Mouse (Mus musculus) spleen, adult 2 months (tissue): ENCODE measurements around the gene Dcst1. TPM values are rescaled to one million over a fixed set of nuclear protein-coding genes. Genes with fewer than 3 reads are reported as not detected.

Source experiments
- DNase-seq, 2 experiments: peaks; one replicate each; pipeline versions ENCODE4 v3.0.0 to v3.0.0-alpha.2; 2012 to 2021; ENCODE audit warnings: low spot score in 2 of 2, low read depth in 1 of 2
- H3K27ac ChIP-seq: fragments of 200-500 bp; 2 replicates; pipeline ENCODE4 v1.5.1; 2012; ENCODE audit warnings: low read length, inconsistent platforms; ENCODE audit not compliant: insufficient read depth
- H3K27me3 ChIP-seq: fragments of 200-500 bp; 2 replicates; pipeline ENCODE4 v1.6.1; 2012; ENCODE audit warnings: mild to moderate bottlenecking, moderate library complexity, low read length, inconsistent platforms; ENCODE audit not compliant: control insufficient read depth, insufficient read depth
- H3K36me3 ChIP-seq: fragments of 200-500 bp; 2 replicates; pipeline ENCODE4 v1.6.1; 2012; ENCODE audit warnings: mild to moderate bottlenecking, low read length, inconsistent platforms; ENCODE audit not compliant: control insufficient read depth, insufficient read depth
- H3K4me1 ChIP-seq: fragments of 200-500 bp; 2 replicates; pipeline ENCODE4 v1.6.1; 2011; ENCODE audit warnings: inconsistent platforms; ENCODE audit not compliant: control insufficient read depth, insufficient read depth, insufficient read length
- H3K4me3 ChIP-seq: fragments of 200-500 bp; 2 replicates; pipeline ENCODE4 v1.5.1; 2011; ENCODE audit warnings: mild to moderate bottlenecking, inconsistent platforms; ENCODE audit not compliant: insufficient read depth, insufficient read length; ENCODE audit errors: extremely low read depth
- CTCF ChIP-seq: fragments of 200-500 bp; IDR thresholded peaks from 2 replicates; pipeline ENCODE4 v1.5.1; 2011; ENCODE audit warnings: mild to moderate bottlenecking, inconsistent platforms; ENCODE audit not compliant: insufficient read depth, insufficient read length, insufficient replicate concordance; ENCODE audit errors: extremely low read depth
- POLR2A ChIP-seq: fragments of 200-500 bp; IDR thresholded peaks from 2 replicates; pipeline ENCODE4 v1.6.1; 2011; ENCODE audit warnings: low read depth, low read length, inconsistent platforms
- WGBS: fragments of 180-500 bp; shearing (Covaris S2); methylation state at CpG from one replicate; pipeline ENCODE4 v1.1.7; 2018; 5-methylcytosine and 5-hydroxymethylcytosine counted together
- polyA plus RNA-seq: library from polyadenylated mRNA; depleted of rRNA; stranded (reverse); fragments of >200 nt; gene quantifications from 2 replicates; pipeline ENCODE4 v1.2.3, GENCODE M21; 2012

Dcst1 gene
- polyA plus RNA-seq, 1 experiment = 0.29 TPM

DNA sequence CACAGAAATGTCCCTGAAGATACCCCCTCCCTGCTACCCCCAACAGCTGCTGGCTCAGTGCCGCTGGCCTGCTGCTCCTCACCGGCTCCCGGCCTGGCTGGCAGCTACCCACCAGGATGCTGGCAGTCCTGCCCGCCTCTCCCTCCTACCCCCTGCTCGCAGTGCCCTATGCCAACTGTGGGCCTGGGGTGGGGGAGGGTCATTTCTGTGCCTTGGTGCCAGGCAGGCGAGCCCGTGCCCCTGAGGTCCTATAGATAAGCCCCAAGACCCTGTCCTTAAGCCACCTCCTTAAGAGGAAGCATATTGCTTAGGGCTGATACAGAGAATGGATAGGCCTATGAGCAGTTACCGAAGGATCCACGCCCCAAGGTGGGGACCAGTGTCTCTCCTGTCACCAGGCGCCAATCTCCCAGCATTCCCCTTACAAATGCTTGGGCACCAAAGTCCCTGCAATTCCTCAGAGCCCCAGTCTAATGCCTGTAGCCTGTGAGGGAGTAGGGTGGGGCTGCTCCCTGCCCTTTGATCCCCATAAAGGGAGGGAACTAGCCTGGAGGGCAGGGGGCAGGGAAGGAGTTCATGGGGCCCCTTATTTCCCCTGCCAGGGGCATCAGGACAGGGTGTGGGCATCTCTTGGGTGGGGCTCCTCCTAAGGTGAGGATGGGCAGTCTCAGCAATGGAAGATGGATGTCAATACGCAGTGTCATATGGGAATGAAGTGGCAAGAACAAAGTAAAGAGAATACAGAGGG lies 23.3 kb upstream of the Dcst1 start:
- Histone ChIP-seq H3K27ac (peak overlapping the region; percentile 84), H3K36me3 (no peaks in the 10 kb centered on the region), H3K4me3 (peak overlapping the region; percentile 49; the same call in 1 of the 2 replicates), H3K27me3 (no peaks in the 10 kb centered on the region), H3K4me1 (peaks cover 50% of the 10 kb centered on the region)
- TF ChIP-seq POLR2A (no peak), CTCF (no peak)
- 72% methylated on average over 11 of the region's 11 CpGs for WGBS
- DNase-seq = no peak

DNA sequence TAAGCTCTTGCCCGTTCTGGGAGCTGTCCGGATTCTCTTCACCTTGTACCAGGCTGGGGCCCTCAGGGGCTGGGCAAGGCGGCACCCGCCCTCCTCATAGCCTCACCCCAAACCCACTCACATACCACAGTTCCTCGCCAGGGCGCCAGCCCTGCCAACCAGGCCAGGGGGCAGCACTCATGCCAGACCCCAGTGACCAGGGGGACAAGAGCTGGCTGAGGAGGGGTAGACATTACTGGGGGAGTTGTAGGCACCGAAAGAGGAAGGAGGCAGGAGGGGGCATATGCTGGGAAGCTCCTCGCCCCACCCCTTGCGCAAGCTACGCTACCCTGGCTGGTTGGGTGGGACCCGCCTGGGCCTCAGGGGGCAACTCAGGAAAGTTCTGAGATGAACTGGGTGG lies 22.6 kb upstream of the Dcst1 start:
- H3K4me3 ChIP-seq = peak overlapping the region; percentile 49; the same call in 1 of the 2 replicates
- TF ChIP-seq CTCF (no peak), POLR2A (no peak)

DNA sequence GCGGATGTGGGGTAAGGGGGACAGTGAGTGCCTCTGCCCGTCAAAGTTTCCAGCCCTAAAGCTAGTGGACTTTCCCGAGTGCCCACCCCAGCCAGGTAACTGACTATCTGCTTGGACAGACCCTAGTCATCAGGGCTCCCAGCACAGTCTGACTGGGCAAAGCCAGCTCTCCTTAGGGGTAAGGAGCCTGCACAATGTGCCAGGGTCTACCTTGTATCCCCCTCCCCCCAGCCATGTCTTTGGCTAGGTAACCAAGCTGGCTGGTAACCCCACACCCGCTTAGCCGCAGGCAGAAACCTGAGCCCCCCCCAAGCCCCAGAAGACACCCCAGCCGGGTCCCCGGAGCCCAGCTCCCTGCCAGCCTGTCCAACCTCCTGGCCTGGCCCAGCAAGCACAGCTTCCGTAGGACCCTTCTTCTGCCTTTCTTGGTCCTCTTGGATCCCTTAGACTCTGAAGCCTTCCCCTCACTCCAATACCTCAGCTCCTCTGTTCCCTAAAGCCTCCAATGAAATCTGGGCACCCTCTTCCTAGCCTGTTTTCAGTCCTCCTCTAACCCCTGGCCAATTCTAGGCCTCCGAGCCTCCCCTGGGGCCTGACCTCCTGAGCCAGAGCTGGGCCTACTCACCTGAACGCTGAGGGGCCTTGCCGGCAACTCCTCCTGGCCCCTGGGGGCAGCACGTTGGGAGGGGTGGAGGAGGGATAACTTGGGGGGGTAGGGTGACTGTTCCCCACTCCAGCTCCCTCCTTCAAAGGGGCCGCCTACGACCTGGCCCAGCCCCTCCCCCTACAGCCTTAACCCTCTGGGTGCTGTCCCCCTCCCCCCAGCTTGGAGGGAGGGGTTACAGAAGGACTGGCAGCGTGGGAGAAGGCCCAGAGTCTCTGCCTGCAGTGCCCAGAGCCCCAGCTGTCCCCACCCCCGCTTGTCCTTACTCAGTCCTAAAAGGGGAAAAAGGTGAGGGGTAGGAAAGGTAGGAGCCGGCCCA lies 21.7 kb upstream of the Dcst1 start:
- Histone ChIP-seq H3K27ac (peak overlapping the region; percentile 84), H3K4me1 (peaks cover 50% of the 10 kb centered on the region)

More for the DNA sequence above, 22.6 kb upstream of the Dcst1 start:
- 64% methylated on average over 11 of the region's 11 CpGs for WGBS
- Histone ChIP-seq H3K27ac (peak overlapping the region; percentile 84), H3K27me3 (no peaks in the 10 kb centered on the region), H3K36me3 (no peaks in the 10 kb centered on the region; the same call in 1 of the 2 replicates), H3K4me1 (peaks cover 50% of the 10 kb centered on the region)
- DNase-seq = no peak

DNA sequence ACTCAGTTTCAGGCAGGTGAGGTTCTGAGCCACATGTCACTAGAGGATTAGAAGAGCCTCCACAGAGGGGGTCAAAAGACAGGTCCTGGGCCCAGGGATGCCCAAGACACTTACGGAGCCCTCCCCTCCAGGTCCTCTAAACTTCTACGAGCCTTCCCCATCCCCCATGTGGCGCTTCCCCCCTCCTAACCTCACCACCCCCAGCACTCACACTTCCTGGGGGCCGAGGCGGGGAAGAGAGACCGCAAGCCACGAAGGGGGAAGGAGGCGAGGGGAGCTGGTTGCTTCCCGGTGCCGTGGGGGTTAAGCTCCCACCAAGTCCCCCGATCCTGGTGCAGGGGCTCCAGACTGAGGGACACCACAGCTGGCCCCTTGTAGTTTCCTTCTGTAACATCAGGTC lies 20.4 kb upstream of the Dcst1 start:
- H3K27me3 ChIP-seq = no peaks in the 10 kb centered on the region
- peak overlapping the region; percentile 69 for H3K27ac ChIP-seq
- peak overlapping the region; percentile 49; the same call in 1 of the 2 replicates for H3K4me3 ChIP-seq
- 11% methylated on average over 11 of the region's 11 CpGs for whole genome bisulfite sequencing
- peak in 1 of 2 experiments; percentile 48 for DNase-seq
- H3K4me1 ChIP-seq = peaks cover 42% of the 10 kb centered on the region
- TF ChIP-seq CTCF (no peak), POLR2A (no peak)
- peaks cover 10% of the 10 kb centered on the region for H3K36me3 ChIP-seq

More for the DNA sequence above, 21.7 kb upstream of the Dcst1 start:
- Histone ChIP-seq H3K36me3 (no peaks in the 10 kb centered on the region; the same call in 1 of the 2 replicates), H3K27me3 (no peaks in the 10 kb centered on the region), H3K4me3 (peak overlapping the region; percentile 49)
- no peak for TF ChIP-seq CTCF
- no peak for TF ChIP-seq POLR2A
- 77% methylated on average over 16 of the region's 17 CpGs for WGBS
- DNase-seq = peak in 1 of 2 experiments; percentile 35

DNA sequence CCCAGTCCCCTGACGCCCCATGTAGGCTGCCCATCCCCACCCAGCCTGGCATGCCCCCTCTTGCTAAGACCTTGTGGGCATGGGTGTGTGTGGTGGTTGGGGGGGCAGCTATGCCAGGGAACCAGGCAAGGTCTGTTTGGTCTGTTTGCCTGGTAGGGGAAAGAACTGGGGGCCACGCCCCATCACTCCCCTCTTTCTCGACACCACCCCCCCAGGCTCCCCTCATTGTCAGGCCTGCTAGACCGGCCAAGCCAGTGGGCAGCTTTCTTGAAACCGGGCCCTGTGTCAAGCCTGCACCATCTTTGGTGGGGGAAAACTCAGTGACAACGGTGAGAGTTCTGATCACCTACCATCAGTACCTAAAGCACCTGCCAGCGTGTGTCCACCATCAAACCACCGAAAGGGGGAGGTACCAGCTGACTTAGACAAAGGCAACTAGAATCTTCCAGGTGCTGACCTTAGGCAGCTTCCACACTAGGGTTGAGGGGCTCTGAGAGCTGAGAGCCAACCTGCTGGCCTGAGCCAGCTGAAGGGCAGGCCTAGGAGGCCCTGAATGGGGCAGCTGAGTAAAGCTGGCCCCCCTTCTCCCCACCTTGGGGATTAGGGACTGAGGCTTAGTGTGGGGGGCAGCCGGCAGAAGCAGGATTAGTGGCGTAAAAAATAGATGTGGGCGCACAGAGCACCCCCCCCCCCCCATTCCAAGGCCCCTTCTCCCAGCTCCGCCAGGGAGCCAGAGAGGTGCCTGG lies 19.5 kb upstream of the Dcst1 start:
- no peak for TF ChIP-seq CTCF
- TF ChIP-seq POLR2A = no peak
- H3K27me3 ChIP-seq = no peaks in the 10 kb centered on the region
- no peak for DNase-seq
- H3K4me1 ChIP-seq = peaks cover 40% of the 10 kb centered on the region
- H3K4me3 ChIP-seq = peak overlapping the region; percentile 49; the same call in 1 of the 2 replicates
- WGBS = 69% methylated on average over 12 of the region's 12 CpGs
- peaks cover 15% of the 10 kb centered on the region for H3K36me3 ChIP-seq
- H3K27ac ChIP-seq = peak overlapping the region; percentile 69; the same call in 1 of the 2 replicates

DNA sequence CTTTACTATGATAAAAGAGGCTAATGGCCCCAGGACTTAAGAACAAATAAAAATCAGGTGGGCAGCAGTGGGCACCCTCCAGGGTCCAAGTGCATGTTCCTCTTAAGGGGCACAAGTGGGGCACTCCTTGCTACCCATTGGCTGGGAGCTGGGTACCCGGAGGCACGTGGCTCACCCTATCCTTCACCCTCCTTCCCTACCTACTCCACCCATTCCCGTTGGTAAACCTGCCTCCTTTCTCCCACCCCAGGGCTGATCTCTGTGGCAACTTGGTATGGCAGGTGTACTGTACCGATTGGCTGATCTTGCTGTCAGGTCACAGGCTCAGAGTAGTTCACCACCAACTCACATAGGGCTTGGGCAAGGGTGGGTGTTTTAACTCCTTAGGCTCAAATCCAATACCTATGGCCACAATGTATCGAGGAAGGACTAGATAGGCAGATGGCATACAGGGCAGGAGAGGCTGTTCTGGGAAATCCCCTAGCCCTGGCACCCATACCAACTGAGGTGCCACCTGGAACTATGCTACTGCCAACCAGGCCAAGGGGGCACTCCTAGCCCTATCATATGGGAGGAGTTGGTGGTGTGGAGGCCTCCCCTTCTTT lies 18.7 kb upstream of the Dcst1 start:
- DNase-seq = no peak
- Histone ChIP-seq H3K36me3 (peaks cover 17% of the 10 kb centered on the region), H3K4me3 (no peak overlapping the region), H3K27ac (no peak overlapping the region), H3K4me1 (peaks cover 42% of the 10 kb centered on the region), H3K27me3 (no peaks in the 10 kb centered on the region)
- 78% methylated on average over 5 of the region's 5 CpGs for WGBS
- TF ChIP-seq CTCF (no peak), POLR2A (no peak)
